Mouse (Mus musculus) megakaryocyte, embryonic 14.5 days (primary cell): ENCODE results near the gene Poc5. TPM values are rescaled to one million over a fixed set of nuclear protein-coding genes. Genes with fewer than 3 reads are reported as not detected.

Experiments used
- H3K27me3 ChIP-seq: replicated peaks from 2 replicates; pipeline ENCODE3; 2012; ENCODE audit warnings: inconsistent platforms
- H3K36me3 ChIP-seq: replicated peaks from 2 replicates; pipeline ENCODE3; 2012; ENCODE audit warnings: low read length, inconsistent platforms, mixed read lengths
- H3K4me1 ChIP-seq: 2 replicates; pipeline ENCODE4 v1.6.1; 2012; ENCODE audit warnings: inconsistent platforms
- H3K4me3 ChIP-seq: replicated peaks from 2 replicates; pipeline ENCODE3; 2012; ENCODE audit warnings: moderate library complexity, mild to moderate bottlenecking, inconsistent platforms
- H3K9me3 ChIP-seq: 2 replicates; pipeline ENCODE4 v1.6.1; 2012; ENCODE audit warnings: inconsistent platforms
- FLI1 ChIP-seq: IDR thresholded peaks from 2 replicates; pipeline ENCODE4 v1.6.1; 2012; ENCODE audit warnings: low read length, inconsistent platforms, mixed read lengths
- GATA1 ChIP-seq: IDR thresholded peaks from 3 replicates; pipeline ENCODE4 v1.6.1; 2012; ENCODE audit warnings: mixed read lengths, low read length, inconsistent platforms, borderline replicate concordance
- polyA plus RNA-seq: library from polyadenylated mRNA; stranded (reverse); fragments of >175 nt; gene quantifications from 2 replicates; pipeline ENCODE4 v1.2.3, GENCODE M21; 2012; ENCODE audit warnings: low replicate concordance; ENCODE audit not compliant: insufficient read depth

Gene Poc5
- polyA plus RNA-seq, 1 experiment = 0.72 TPM

GRCm38 (mm10) chr13:96401251-96401650, 13.2 kb downstream of the Poc5 start:
- Histone ChIP-seq H3K36me3 (peaks cover 100% of the 10 kb centered on the region), H3K4me3 (no peak overlapping the region), H3K9me3 (no peaks in the 10 kb centered on the region), H3K27me3 (no peaks in the 10 kb centered on the region), H3K4me1 (no peaks in the 10 kb centered on the region)
- TF ChIP-seq GATA1 = no peak
- no peak for TF ChIP-seq FLI1

GRCm38 (mm10) chr13:96405518-96405917, 17.4 kb downstream of the Poc5 start:
- no peaks in the 10 kb centered on the region for H3K27me3 ChIP-seq
- TF ChIP-seq GATA1 = no peak
- no peak for TF ChIP-seq FLI1
- no peak overlapping the region for H3K4me3 ChIP-seq
- no peaks in the 10 kb centered on the region for H3K9me3 ChIP-seq
- H3K4me1 ChIP-seq = no peaks in the 10 kb centered on the region
- peaks cover 93% of the 10 kb centered on the region for H3K36me3 ChIP-seq

GRCm38 (mm10) chr13:96407040-96407439, 18.9 kb downstream of the Poc5 start:
- Histone ChIP-seq H3K9me3 (no peaks in the 10 kb centered on the region), H3K4me3 (no peak overlapping the region), H3K36me3 (peaks cover 88% of the 10 kb centered on the region), H3K27me3 (no peaks in the 10 kb centered on the region), H3K4me1 (no peaks in the 10 kb centered on the region)
- no peak for TF ChIP-seq FLI1
- TF ChIP-seq GATA1 = no peak

- no peak overlapping the region for H3K4me3 ChIP-seq
- H3K9me3 ChIP-seq = no peaks in the 10 kb centered on the region
- TF ChIP-seq FLI1 = no peak
- TF ChIP-seq GATA1 = no peak
- no peaks in the 10 kb centered on the region for H3K27me3 ChIP-seq
- H3K36me3 ChIP-seq = peaks cover 86% of the 10 kb centered on the region
- no peaks in the 10 kb centered on the region for H3K4me1 ChIP-seq
Measured at GRCm38 (mm10) chr13:96408786-96409185, 20.7 kb downstream of the Poc5 start.

- H3K4me3 ChIP-seq = no peak overlapping the region
- H3K36me3 ChIP-seq = peaks cover 83% of the 10 kb centered on the region
- H3K4me1 ChIP-seq = 0 out of 2 replicates have a peak, but pooled peaks cover 4% of the 10 kb centered on the region
- H3K9me3 ChIP-seq = no peaks in the 10 kb centered on the region
- no peaks in the 10 kb centered on the region for H3K27me3 ChIP-seq
- TF ChIP-seq GATA1 = no peak
Measured at GRCm38 (mm10) chr13:96414384-96414783, 26.3 kb downstream of the Poc5 start.

- Histone ChIP-seq H3K36me3 (peaks cover 68% of the 10 kb centered on the region), H3K9me3 (no peaks in the 10 kb centered on the region), H3K4me3 (no peak overlapping the region), H3K4me1 (0 out of 2 replicates have a peak, but pooled peaks cover 4% of the 10 kb centered on the region), H3K27me3 (no peaks in the 10 kb centered on the region)
- TF ChIP-seq GATA1 (no peak), FLI1 (no peak)
Measured at GRCm38 (mm10) chr13:96416380-96416779, 28.3 kb downstream of the Poc5 start.

- Histone ChIP-seq H3K4me1 (0 out of 2 replicates have a peak, but pooled peaks cover 4% of the 10 kb centered on the region), H3K4me3 (no peak overlapping the region), H3K9me3 (no peaks in the 10 kb centered on the region), H3K36me3 (peaks cover 62% of the 10 kb centered on the region), H3K27me3 (no peaks in the 10 kb centered on the region)
- TF ChIP-seq GATA1 (no peak), FLI1 (no peak)
Measured at GRCm38 (mm10) chr13:96417261-96417813, 29.2 kb downstream of the Poc5 start.

- TF ChIP-seq FLI1 (no peak), GATA1 (no peak)
- Histone ChIP-seq H3K4me3 (no peak overlapping the region), H3K9me3 (no peaks in the 10 kb centered on the region), H3K36me3 (peaks cover 53% of the 10 kb centered on the region), H3K4me1 (0 out of 2 replicates have a peak, but pooled peaks cover 4% of the 10 kb centered on the region), H3K27me3 (peaks cover under 1% of the 10 kb centered on the region)
Measured at GRCm38 (mm10) chr13:96418487-96418886, 30.4 kb downstream of the Poc5 start.

GRCm38 (mm10) chr13:96421230-96421629, 33.1 kb downstream of the Poc5 start:
- Histone ChIP-seq H3K36me3 (peaks cover 26% of the 10 kb centered on the region), H3K4me1 (0 out of 2 replicates have a peak, but pooled peaks cover 4% of the 10 kb centered on the region), H3K27me3 (peaks cover 13% of the 10 kb centered on the region), H3K4me3 (no peak overlapping the region), H3K9me3 (no peaks in the 10 kb centered on the region)
- TF ChIP-seq GATA1 = no peak
- no peak for TF ChIP-seq FLI1

GRCm38 (mm10) chr13:96424496-96425274, 36.6 kb downstream of the Poc5 start:
- Histone ChIP-seq H3K36me3 (peaks cover under 1% of the 10 kb centered on the region), H3K9me3 (no peaks in the 10 kb centered on the region), H3K4me3 (no peak overlapping the region), H3K4me1 (no peaks in the 10 kb centered on the region), H3K27me3 (peaks cover 13% of the 10 kb centered on the region)
- no peak for TF ChIP-seq GATA1
- no peak for TF ChIP-seq FLI1
